Mouse (Mus musculus): ENCODE measurements around the gene Cdkn1a.

GRCm38 (mm10) chr17:29062119-29063035 lies 28.4 kb upstream of the Cdkn1a start:
- TF ChIP-seq ZKSCAN1 (IDR thresholded peaks at IDR 0.05; ENCODE audit: borderline replicate concordance, low read depth, low read length), result no peak
- 0 out of 2 replicates have a peak, but pooled peaks have one; percentile 31 for TF ChIP-seq NELFE (IDR thresholded peaks at IDR 0.05; ENCODE audit: low read depth, low read length)
- TF ChIP-seq USF2 (conservative IDR thresholded peaks at IDR 0.05; ENCODE audit: low read depth, low read length), result no peak
- peak in 1 of 2 experiments; percentile 34; a peak in 2 of 4 replicates for TF ChIP-seq CTCF (conservative IDR thresholded peaks at IDR 0.05 in 1 of 2, IDR thresholded peaks at IDR 0.05 in 1 of 2; ENCODE audit: low read depth in 2 of 2, low read length in 2 of 2)
- TF ChIP-seq ZC3H11A (IDR thresholded peaks at IDR 0.05; ENCODE audit: low read depth, low read length), result no peak
